Mouse (Mus musculus) embryonic facial prominence, embryonic 14.5 days (tissue): Measurements from ENCODE around the gene Sfn. TPM values are rescaled to one million over a fixed set of nuclear protein-coding genes. Genes with fewer than 3 reads are reported as not detected.
"Not testable (repeated sequence)": the region's sequence is repeated elsewhere in the genome, so short reads cannot be mapped to it uniquely, and the experiment has no call there.

Experiments used
- ATAC-seq: fragments of 200-750 bp; cut with Nextera tagmentation; 2 replicates; pipeline ENCODE4 v1.8.0; 2017; ENCODE audit warnings: low read depth, moderate number of reproducible peaks, moderate TSS enrichment
- DNase-seq: peaks from one replicate; pipeline ENCODE4 v3.0.0-alpha.2; 2015; ENCODE audit warnings: low spot score
- H3K27ac ChIP-seq: fragments of 300-500 bp; sonication (generic); replicated peaks from 2 replicates; pipeline ENCODE4 v1.5.1; 2014; ENCODE audit warnings: low read depth, mild to moderate bottlenecking, low read length, moderate library complexity
- H3K27me3 ChIP-seq: fragments of 300-500 bp; sonication (generic); replicated peaks from 2 replicates; pipeline ENCODE4 v1.6.1; 2014; ENCODE audit warnings: low read length; ENCODE audit not compliant: control insufficient read depth, insufficient read depth
- H3K36me3 ChIP-seq: fragments of 300-500 bp; sonication (generic); 2 replicates; pipeline ENCODE4 v1.6.1; 2014; ENCODE audit warnings: low read length, mixed read lengths; ENCODE audit not compliant: control insufficient read depth, insufficient read depth
- H3K4me1 ChIP-seq: fragments of 300-500 bp; sonication (generic); 2 replicates; pipeline ENCODE4 v1.6.1; 2014; ENCODE audit warnings: antibody characterized with exemption, low read length; ENCODE audit not compliant: control insufficient read depth, insufficient read depth
- H3K4me2 ChIP-seq: fragments of 300-500 bp; sonication (generic); 2 replicates; pipeline ENCODE4 v1.6.1; 2014; ENCODE audit warnings: low read depth, mild to moderate bottlenecking, low read length, moderate library complexity, mixed read lengths
- H3K4me3 ChIP-seq: fragments of 300-500 bp; sonication (generic); 2 replicates; pipeline ENCODE4 v1.5.1; 2014; ENCODE audit warnings: low read depth, mild to moderate bottlenecking, low read length
- H3K9ac ChIP-seq: fragments of 300-500 bp; sonication (generic); 2 replicates; pipeline ENCODE4 v1.6.1; 2014; ENCODE audit warnings: low read depth, mild to moderate bottlenecking, low read length, moderate library complexity, mixed read lengths
- H3K9me3 ChIP-seq: fragments of 300-500 bp; sonication (generic); 2 replicates; pipeline ENCODE4 v1.6.1; 2016; ENCODE audit warnings: low read length; ENCODE audit not compliant: control insufficient read depth
- WGBS: fragments of 180-500 bp; shearing (Covaris S2); extraction: QIAGEN DNeasy Blood & Tissue Kit; methylation state at CpG from one replicate; pipeline ENCODE4 v1.1.7; 2014; 5-methylcytosine and 5-hydroxymethylcytosine counted together
- polyA plus RNA-seq: library from polyadenylated mRNA; unstranded; fragments of >200 nt; fragmentation: Nextera tagmentation; extraction: Ambion mirVana; gene quantifications from 2 replicates; pipeline ENCODE4 v1.2.1, GENCODE M21; 2014

The Sfn gene
- polyA plus RNA-seq = 129 and 135 TPM in 2 replicates

DNA sequence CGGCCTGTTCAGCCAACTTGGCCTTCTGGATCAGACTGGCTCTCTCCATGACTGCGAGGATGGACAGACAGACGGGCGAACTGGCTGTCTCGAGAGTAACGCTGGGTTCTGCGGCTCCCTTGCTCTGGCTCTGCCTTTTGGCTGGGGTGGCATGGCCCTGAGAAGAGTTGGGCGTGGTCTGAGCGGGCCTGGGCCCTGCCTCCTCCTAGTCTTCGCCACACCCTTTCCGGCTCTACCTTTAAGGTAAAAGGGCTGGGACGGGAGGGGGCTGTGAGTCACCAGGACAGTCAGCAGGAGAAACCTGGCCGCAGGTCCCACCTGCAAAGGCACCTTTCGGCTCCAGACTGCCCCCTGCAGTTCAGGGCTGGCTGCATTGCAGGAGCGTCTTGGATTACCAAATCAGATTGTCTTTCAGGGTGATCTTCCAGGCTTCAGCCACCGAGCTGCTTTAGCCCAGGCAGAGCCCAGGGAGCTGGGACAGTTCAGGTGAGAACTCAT is at the start of gene Sfn:
Gene Sfn (minus strand): TSS at position 448 of the 498 bp plus-strand sequence.
- WGBS = 3% methylated on average over 16 of the region's 16 CpGs
- peaks cover 29% of the 10 kb centered on the region; the same call in 1 of the 2 replicates for H3K36me3 ChIP-seq
- peak; percentile 30 for ATAC-seq
- peak within 1 kb of the TSS; percentile 27 for H3K4me3 ChIP-seq
- peaks cover 7% of the 10 kb centered on the region; the same call in 1 of the 2 replicates for H3K4me1 ChIP-seq
- peak within 1 kb of the TSS; percentile 6; the same call in 1 of the 2 replicates for H3K27ac ChIP-seq
- DNase-seq = peak; percentile 90
- H3K4me2 ChIP-seq = peak within 1 kb of the TSS; percentile 10
- H3K27me3 ChIP-seq = peaks cover 37% of the 10 kb centered on the region
- no peaks in the 10 kb centered on the region for H3K9me3 ChIP-seq
- H3K9ac ChIP-seq = peak within 1 kb of the TSS; percentile 11; the same call in 1 of the 2 replicates

DNA sequence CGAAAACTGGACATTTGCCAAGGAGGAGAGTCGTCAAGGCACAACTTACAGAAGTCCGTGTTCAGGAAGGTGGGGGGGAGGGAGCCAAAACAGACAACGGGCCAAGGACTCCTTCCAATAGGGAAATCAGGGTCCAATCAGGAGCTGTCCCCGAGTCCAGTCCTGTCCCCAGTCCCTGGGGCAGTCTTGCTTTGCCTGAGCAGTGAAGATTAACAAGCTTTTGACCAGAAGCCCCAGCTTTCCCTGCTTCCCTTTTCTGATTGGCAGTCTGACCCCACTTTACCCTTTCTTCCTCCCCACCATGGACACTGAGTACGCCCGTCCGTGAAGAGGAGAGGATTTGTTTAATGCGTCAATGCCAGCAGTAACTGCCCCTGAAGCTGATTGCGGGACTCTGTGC is 49.5 kb upstream of the Sfn start:
- no peaks in the 10 kb centered on the region for H3K4me1 ChIP-seq
- no peaks in the 10 kb centered on the region for H3K27me3 ChIP-seq
- H3K36me3 ChIP-seq = no peaks in the 10 kb centered on the region
- 48% methylated on average over 10 of the region's 10 CpGs for WGBS
- H3K9me3 ChIP-seq = no peaks in the 10 kb centered on the region
- no peak overlapping the region for H3K4me2 ChIP-seq
- DNase-seq (no peak), ATAC-seq (no peak)
- H3K9ac ChIP-seq = no peak overlapping the region
- no peak overlapping the region for H3K4me3 ChIP-seq
- H3K27ac ChIP-seq = no peak overlapping the region

DNA sequence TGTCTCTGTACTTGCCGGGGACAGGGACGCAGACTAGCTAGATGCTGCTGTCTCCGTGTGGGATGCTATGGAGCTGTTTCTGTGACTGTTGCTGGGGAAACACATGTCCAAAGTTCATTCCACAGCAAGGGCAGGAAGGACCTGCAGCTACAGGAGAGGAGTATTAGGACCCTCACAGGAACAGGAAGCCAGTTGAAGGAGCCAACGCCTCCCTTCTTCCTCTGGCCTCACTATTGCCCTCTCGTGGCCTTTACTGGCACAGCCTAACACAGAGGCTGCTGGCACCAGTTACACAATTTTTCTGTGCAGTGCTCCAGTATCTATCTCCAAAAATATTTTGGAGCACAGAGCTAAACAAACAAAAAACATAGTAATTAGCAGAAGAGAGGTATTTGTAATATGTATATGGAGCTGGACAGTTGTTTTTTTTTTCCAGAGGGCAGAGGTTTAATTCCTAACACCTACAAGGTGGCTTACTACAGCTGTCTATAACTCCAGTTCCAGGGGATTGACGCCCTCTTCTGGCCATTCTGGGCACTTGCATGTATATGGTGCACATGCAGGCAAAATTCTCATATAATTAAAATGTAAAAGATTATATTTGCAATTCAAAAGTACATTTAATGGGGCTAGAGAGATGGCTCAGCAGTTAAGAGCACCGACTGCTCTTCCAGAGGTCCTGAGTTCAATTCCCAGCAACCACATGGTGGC is 48.2 kb upstream of the Sfn start, which contains the start of gene Zdhhc18:
Gene Zdhhc18 (minus strand): TSS at position 166 of the 711 bp plus-strand sequence.
- peak; percentile 73 for DNase-seq
- H3K36me3 ChIP-seq = no peaks in the 10 kb centered on the region
- H3K9ac ChIP-seq = no peak within 1 kb of the TSS
- 0 out of 2 replicates have a peak within 1 kb of the TSS, but pooled peaks have one; percentile 24 for H3K27ac ChIP-seq
- no peak for ATAC-seq
- H3K4me1 ChIP-seq = no peaks in the 10 kb centered on the region
- peak within 1 kb of the TSS; percentile 46 for H3K4me2 ChIP-seq
- no peaks in the 10 kb centered on the region for H3K27me3 ChIP-seq
- peak within 1 kb of the TSS; percentile 27 for H3K4me3 ChIP-seq
- WGBS = 41% methylated on average over 7 of the region's 7 CpGs
- peaks cover 6% of the 10 kb centered on the region; the same call in 1 of the 2 replicates for H3K9me3 ChIP-seq

DNA sequence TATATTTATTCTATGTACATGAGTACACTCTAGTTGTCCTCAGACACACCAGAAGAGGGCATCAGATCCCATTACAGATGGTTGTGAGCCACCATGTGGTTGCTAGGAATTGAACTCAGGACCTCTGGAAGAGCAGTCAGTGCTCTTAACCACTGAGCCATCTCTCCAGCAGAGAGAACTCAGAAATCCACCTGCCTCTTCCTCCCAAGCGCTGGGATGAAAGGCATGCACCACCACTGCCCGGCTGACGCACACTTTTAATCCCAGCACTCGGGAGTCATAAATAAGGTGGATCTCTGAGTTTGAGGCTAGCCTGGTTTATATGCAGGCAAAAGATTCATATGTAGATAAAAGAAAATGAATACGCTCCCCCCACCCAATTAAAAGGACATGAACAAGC is 47.5 kb upstream of the Sfn start:
- H3K36me3 ChIP-seq, H3K9me3 ChIP-seq, DNase-seq, H3K4me1 ChIP-seq, H3K27me3 ChIP-seq, ATAC-seq, H3K9ac ChIP-seq, H3K27ac ChIP-seq: not testable (repeated sequence)
- WGBS = 82% methylated on average over 5 of the region's 5 CpGs
- peak overlapping the region; percentile 27 for H3K4me3 ChIP-seq
- peak overlapping the region; percentile 46 for H3K4me2 ChIP-seq

DNA sequence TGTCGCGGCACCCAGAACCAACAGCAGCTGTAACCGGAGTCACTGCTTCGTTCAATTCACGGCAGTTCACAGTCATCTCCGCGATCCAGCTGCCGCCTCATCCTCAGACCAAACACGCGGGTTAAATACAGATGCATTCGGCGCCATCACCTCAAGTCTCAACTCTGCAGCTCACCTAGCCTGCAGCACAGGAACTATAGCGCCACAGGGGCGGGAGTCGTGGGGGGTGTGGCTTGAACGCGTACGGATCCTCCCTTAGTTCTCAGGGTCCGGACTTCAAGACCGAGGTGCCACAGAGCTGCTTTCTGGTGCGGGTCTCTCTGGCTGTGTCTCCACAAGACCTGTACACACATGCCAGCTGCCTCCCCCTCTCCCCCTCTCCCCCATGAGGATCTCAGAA is 43.7 kb upstream of the Sfn start:
- ATAC-seq (no peak), DNase-seq (no peak)
- Histone ChIP-seq H3K36me3 (no peaks in the 10 kb centered on the region), H3K27ac (no peak overlapping the region), H3K9ac (0 out of 2 replicates have a peak overlapping the region, but pooled peaks have one; percentile 19), H3K27me3 (no peaks in the 10 kb centered on the region), H3K4me3 (no peak overlapping the region), H3K9me3 (peaks cover 20% of the 10 kb centered on the region), H3K4me1 (no peaks in the 10 kb centered on the region), H3K4me2 (peak overlapping the region; percentile 28)
- 43% methylated on average over 21 of the region's 21 CpGs for WGBS

DNA sequence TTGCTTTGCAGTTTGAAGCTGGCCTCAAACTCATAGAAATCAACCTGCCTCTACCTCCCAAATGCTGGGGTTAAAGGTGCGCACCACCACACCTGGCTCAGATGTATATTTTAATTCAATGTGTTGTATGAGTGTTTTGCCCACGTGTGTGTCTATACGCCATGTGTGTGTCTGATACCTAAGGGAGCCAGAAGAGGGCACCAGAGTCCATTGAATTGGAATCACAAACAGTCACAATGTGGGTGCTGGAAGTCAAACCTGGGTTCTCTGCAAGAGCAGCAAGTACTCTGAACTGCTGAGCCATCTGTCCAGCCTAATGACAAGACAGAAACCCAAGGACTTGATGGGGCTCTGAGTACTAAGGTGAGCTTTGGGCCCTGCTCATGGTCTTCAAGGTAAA is 43.2 kb upstream of the Sfn start:
- no peaks in the 10 kb centered on the region for H3K36me3 ChIP-seq
- no peak overlapping the region for H3K4me3 ChIP-seq
- DNase-seq = no peak
- no peaks in the 10 kb centered on the region for H3K4me1 ChIP-seq
- peaks cover 20% of the 10 kb centered on the region for H3K9me3 ChIP-seq
- 84% methylated on average over 3 of the region's 3 CpGs for WGBS
- no peak for ATAC-seq
- no peak overlapping the region for H3K9ac ChIP-seq
- H3K27me3 ChIP-seq = no peaks in the 10 kb centered on the region
- H3K4me2 ChIP-seq = no peak overlapping the region
- H3K27ac ChIP-seq = no peak overlapping the region

DNA sequence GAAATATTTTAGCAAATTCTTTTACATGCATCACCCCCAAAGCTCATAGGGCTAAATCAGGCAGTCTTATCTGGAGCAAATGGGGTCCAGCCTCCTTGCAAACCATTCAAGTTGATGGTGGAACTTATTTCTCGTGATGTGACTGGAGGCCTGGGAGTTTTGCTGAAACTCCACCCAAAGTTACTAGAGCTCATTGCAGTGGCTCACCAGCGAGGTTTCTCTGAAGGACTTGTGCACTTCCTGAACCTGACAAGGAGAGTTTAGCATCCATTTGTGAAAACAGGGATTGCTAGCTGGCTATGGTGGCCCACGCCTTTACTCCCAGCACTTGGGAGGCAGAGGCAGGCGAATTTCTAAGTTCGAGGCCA is 32.1 kb upstream of the Sfn start:
- Histone ChIP-seq H3K4me1 (peaks cover 14% of the 10 kb centered on the region), H3K9ac (no peak overlapping the region), H3K27ac (no peak overlapping the region), H3K4me3 (no peak overlapping the region), H3K9me3 (no peaks in the 10 kb centered on the region), H3K36me3 (no peaks in the 10 kb centered on the region), H3K4me2 (no peak overlapping the region), H3K27me3 (no peaks in the 10 kb centered on the region)
- ATAC-seq = no peak
- DNase-seq = no peak
- 78% methylated on average over 5 of the region's 5 CpGs for WGBS

DNA sequence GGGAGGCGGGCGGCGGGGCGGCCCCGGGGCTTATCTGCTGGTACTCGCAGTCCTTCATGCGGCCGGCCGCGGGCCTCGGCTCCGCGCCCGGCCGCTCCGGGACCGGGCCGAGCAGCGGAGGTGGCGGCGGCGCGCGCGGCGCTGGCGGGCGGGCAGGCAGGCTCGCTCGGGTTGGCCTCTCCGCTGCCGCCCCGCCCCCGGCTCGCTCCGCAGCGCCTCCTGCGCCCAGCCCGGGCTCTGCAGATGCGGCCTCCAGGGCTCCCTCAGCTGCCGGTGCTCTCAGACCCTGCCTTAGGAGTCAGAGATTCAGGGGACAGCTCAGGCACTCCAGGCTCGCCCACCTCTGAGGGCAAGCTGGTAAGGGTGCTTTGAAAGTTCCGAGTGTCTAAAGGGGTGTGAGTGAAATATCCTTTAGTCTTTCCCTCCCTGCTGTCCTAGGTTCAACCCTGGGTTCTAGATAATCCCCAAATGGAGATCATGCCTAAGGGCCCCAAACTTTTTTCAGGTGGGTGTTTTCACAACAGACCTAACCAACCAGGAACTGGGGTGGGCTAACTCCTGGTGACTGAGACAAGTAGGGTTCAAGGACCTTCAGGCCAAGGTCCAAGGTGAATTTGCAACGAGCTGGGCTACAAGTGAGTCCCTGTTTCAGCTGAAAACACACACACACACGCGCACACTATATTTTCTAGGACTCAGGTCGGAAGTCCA is 31.5 kb upstream of the Sfn start:
- Histone ChIP-seq H3K4me2 (peak overlapping the region; percentile 93), H3K36me3 (no peaks in the 10 kb centered on the region), H3K9me3 (no peaks in the 10 kb centered on the region), H3K27ac (peak overlapping the region; percentile 84), H3K9ac (peak overlapping the region; percentile 88), H3K4me1 (peaks cover 14% of the 10 kb centered on the region), H3K27me3 (no peaks in the 10 kb centered on the region), H3K4me3 (peak overlapping the region; percentile 78)
- ATAC-seq (peak; percentile 96), DNase-seq (peak; percentile 79)
- WGBS = 56% methylated on average over 6 of the region's 47 CpGs
